Mouse (Mus musculus): ENCODE measurements around the gene Tprn. TPM values are rescaled to one million over a fixed set of nuclear protein-coding genes. Genes with fewer than 3 reads are reported as not detected.

Tprn gene
- total RNA-seq, 2 experiments from 2014 or later, result 0.26 to 1.5 TPM

- no peak for ATAC-seq (replicated peaks; ENCODE audit: low FRiP score, poor library complexity, severe bottlenecking)
Observed at GRCm38 (mm10) chr2:25290101-25290815, 27.8 kb downstream of the Tprn start.

- no peak for ATAC-seq (replicated peaks; ENCODE audit: low FRiP score, poor library complexity, severe bottlenecking)
Observed at GRCm38 (mm10) chr2:25290816-25291130, 28.4 kb downstream of the Tprn start.

- ATAC-seq (replicated peaks; ENCODE audit: low FRiP score, poor library complexity, severe bottlenecking), result no peak
Observed at GRCm38 (mm10) chr2:25291184-25292053, 29.0 kb downstream of the Tprn start.

GRCm38 (mm10) chr2:25292054-25292544 is 29.7 kb downstream of the Tprn start:
- no peak for ATAC-seq (replicated peaks; ENCODE audit: low FRiP score, poor library complexity, severe bottlenecking)

GRCm38 (mm10) chr2:25292856-25293255 is 30.4 kb downstream of the Tprn start:
- ATAC-seq (replicated peaks; ENCODE audit: low FRiP score, poor library complexity, severe bottlenecking), result peak; percentile 58; the same call in 1 of the 2 replicates

- no peak for ATAC-seq (replicated peaks; ENCODE audit: low FRiP score, poor library complexity, severe bottlenecking)
Observed at GRCm38 (mm10) chr2:25293706-25294105, 31.3 kb downstream of the Tprn start.

- no peak for ATAC-seq (replicated peaks; ENCODE audit: low FRiP score, poor library complexity, severe bottlenecking)
Observed at GRCm38 (mm10) chr2:25297093-25297492, 34.7 kb downstream of the Tprn start.

GRCm38 (mm10) chr2:25298046-25298445 is 35.6 kb downstream of the Tprn start:
- no peak for ATAC-seq (replicated peaks; ENCODE audit: low FRiP score, poor library complexity, severe bottlenecking)

- no peak for ATAC-seq (replicated peaks; ENCODE audit: low FRiP score, poor library complexity, severe bottlenecking)
Observed at GRCm38 (mm10) chr2:25303452-25303851, 41.0 kb downstream of the Tprn start.

- no peak for ATAC-seq (replicated peaks; ENCODE audit: low FRiP score, poor library complexity, severe bottlenecking)
Observed at GRCm38 (mm10) chr2:25303931-25304656, 41.7 kb downstream of the Tprn start.

- no peak for ATAC-seq (replicated peaks; ENCODE audit: low FRiP score, poor library complexity, severe bottlenecking)
Observed at GRCm38 (mm10) chr2:25304657-25305541, 42.5 kb downstream of the Tprn start.

- no peak for ATAC-seq (replicated peaks; ENCODE audit: low FRiP score, poor library complexity, severe bottlenecking)
Observed at GRCm38 (mm10) chr2:25305587-25306359, 43.4 kb downstream of the Tprn start.

- no peak for ATAC-seq (replicated peaks; ENCODE audit: low FRiP score, poor library complexity, severe bottlenecking)
Observed at GRCm38 (mm10) chr2:25310180-25310579, 47.8 kb downstream of the Tprn start.

- ATAC-seq (replicated peaks; ENCODE audit: low FRiP score, poor library complexity, severe bottlenecking), result no peak
Observed at GRCm38 (mm10) chr2:25310969-25311368, 48.6 kb downstream of the Tprn start.

- ATAC-seq (replicated peaks; ENCODE audit: low FRiP score, poor library complexity, severe bottlenecking), result no peak
Observed at GRCm38 (mm10) chr2:25311491-25311891, 49.1 kb downstream of the Tprn start.

GRCm38 (mm10) chr2:25318119-25318966 is 55.9 kb downstream of the Tprn start:
- ATAC-seq (replicated peaks; ENCODE audit: low FRiP score, poor library complexity, severe bottlenecking), result no peak

- ATAC-seq (replicated peaks; ENCODE audit: low FRiP score, poor library complexity, severe bottlenecking), result no peak
Observed at GRCm38 (mm10) chr2:25318971-25319773, 56.8 kb downstream of the Tprn start, which contains the start of gene Grin1. Gene Grin1 (minus strand): TSS chr2:25319187.
